Mouse (Mus musculus): ENCODE data around the gene Il12a.
"Not testable (repeated sequence)": the region's sequence is repeated elsewhere in the genome, so short reads cannot be mapped to it uniquely, and the experiment has no call there.

DNA sequence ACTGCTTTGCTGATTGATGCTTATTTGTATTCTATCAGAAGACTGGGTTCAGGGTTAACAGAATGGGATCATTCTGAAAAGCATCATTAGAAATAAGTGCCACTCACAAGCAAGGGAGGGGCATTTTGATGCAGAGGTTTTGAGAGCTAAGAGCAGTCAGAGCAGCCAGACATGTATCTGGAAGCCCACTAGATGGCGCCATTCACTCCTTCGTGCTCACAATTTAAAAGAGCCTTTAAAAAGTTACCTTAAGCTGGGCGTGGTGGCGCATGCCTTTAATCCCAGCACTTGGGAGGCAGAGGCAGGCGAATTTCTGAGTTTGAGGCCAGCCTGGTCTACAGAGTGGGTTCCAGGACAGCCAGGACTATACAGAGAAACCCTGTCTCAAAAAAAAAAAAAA, 26.9 kb downstream of the Il12a start:
- not testable (repeated sequence) for TF ChIP-seq FOSL1 (IDR thresholded peaks at IDR 0.05; ENCODE audit: insufficient read depth, low read length, poor library complexity, severe bottlenecking); MYOG (IDR thresholded peaks at IDR 0.05; ENCODE audit: control insufficient read depth, extremely low read depth, insufficient read length); CTCF (IDR thresholded peaks at IDR 0.05; ENCODE audit: control insufficient read depth, insufficient read depth, insufficient read length); MAX (IDR thresholded peaks at IDR 0.05)

Data from C2C12 (cell line).